In genomic region chr14:25371661-25372060, GRCm38 (mm10) we compare ENCODE assay signal across 8 mouse cellular contexts.
DNase-seq lines count a peak whose midpoint lies in the region; ATAC-seq and TF ChIP-seq lines count a peak whose summit lies in the region.

No protein-coding gene starts in this region.

- H3K4me3 ChIP-seq in lung, postnatal 0 days (ENCODE audit: low read depth, low read length): no peak overlapping the region
- H3K4me3 ChIP-seq in cortical plate, adult 2 months (ENCODE audit: insufficient read depth, low read length): no peak overlapping the region
- no peak overlapping the region for H3K4me3 ChIP-seq in heart, adult 2 months
- H3K4me3 ChIP-seq in limb, embryonic 14.5 days (replicated peaks; ENCODE audit: low read length): no peak overlapping the region
- no peak overlapping the region for H3K4me3 ChIP-seq in stomach, embryonic 16.5 days (replicated peaks; ENCODE audit: low read length)

- TF ChIP-seq POLR2A in cortical plate, adult 2 months (IDR thresholded peaks at IDR 0.05; ENCODE audit: extremely low read depth, insufficient read depth, low read length): no peak
- no peak for TF ChIP-seq POLR2A in heart, adult 2 months (IDR thresholded peaks at IDR 0.05; ENCODE audit: insufficient read depth, low read depth, low read length)
- no peak for TF ChIP-seq POLR2A in limb, embryonic 14.5 days (IDR thresholded peaks at IDR 0.05; ENCODE audit: borderline replicate concordance, extremely low read depth, insufficient read depth, insufficient read length)

- no peak for TF ChIP-seq EP300 in lung, postnatal 0 days (IDR thresholded peaks at IDR 0.05)
- TF ChIP-seq EP300 in heart, adult 2 months (IDR thresholded peaks at IDR 0.05; ENCODE audit: insufficient read depth, low read depth, low read length): no peak

- no peak overlapping the region for H3K27ac ChIP-seq in lung, postnatal 0 days (ENCODE audit: low read length)
- peak overlapping the region; percentile 48; the same call in 1 of the 2 replicates for H3K27ac ChIP-seq in cortical plate, adult 2 months (ENCODE audit: insufficient read depth, low read length)
- peak overlapping the region; percentile 51 for H3K27ac ChIP-seq in heart, adult 2 months
- H3K27ac ChIP-seq in limb, embryonic 14.5 days (replicated peaks; ENCODE audit: low read depth, low read length): peak overlapping the region; percentile 72
- H3K27ac ChIP-seq in stomach, embryonic 16.5 days (ENCODE audit: low read length): no peak overlapping the region

- no peaks in the 10 kb centered on the region for H3K27me3 ChIP-seq in lung, postnatal 0 days (replicated peaks; ENCODE audit: insufficient read depth, low read length)
- H3K27me3 ChIP-seq in heart, adult 2 months (ENCODE audit: control insufficient read depth, insufficient read depth, low read length): no peaks in the 10 kb centered on the region
- no peaks in the 10 kb centered on the region for H3K27me3 ChIP-seq in limb, embryonic 14.5 days (ENCODE audit: control insufficient read depth, insufficient read depth, low read length)
- H3K27me3 ChIP-seq in stomach, embryonic 16.5 days (ENCODE audit: control insufficient read depth, insufficient read depth, low read length): no peaks in the 10 kb centered on the region

- no peak for DNase-seq in lung, postnatal 0 days (ENCODE audit: low spot score)
- no peak for DNase-seq in lung, postnatal 36 days
- DNase-seq in heart, adult 2 months: peak in 1 of 2 experiments; percentile 66
- DNase-seq in kidney, adult 8-10 months: peak; percentile 35 to 64
- peak; percentile 39 for DNase-seq in limb, embryonic 14.5 days (ENCODE audit: low spot score)
- DNase-seq in lung, postnatal 14 days: no peak

- no peaks in the 10 kb centered on the region for H3K79me2 ChIP-seq in heart, adult 2 months (replicated peaks; ENCODE audit: control insufficient read depth, insufficient read depth, low read length)

- H3K36me3 ChIP-seq in lung, postnatal 0 days (ENCODE audit: insufficient read depth, low read length): no peaks in the 10 kb centered on the region
- no peaks in the 10 kb centered on the region for H3K36me3 ChIP-seq in heart, adult 2 months (ENCODE audit: control insufficient read depth, insufficient read depth, low read length)
- H3K36me3 ChIP-seq in limb, embryonic 14.5 days (ENCODE audit: control insufficient read depth, insufficient read depth, low read length): no peaks in the 10 kb centered on the region
- no peaks in the 10 kb centered on the region for H3K36me3 ChIP-seq in stomach, embryonic 16.5 days (ENCODE audit: control insufficient read depth, insufficient read depth, low read length)

- peak; percentile 22; the same call in 1 of the 2 replicates for ATAC-seq in lung, postnatal 0 days
- peak; percentile 57; the same call in 1 of the 2 replicates for ATAC-seq in limb, embryonic 14.5 days (ENCODE audit: low FRiP score, low read depth)
- ATAC-seq in stomach, embryonic 16.5 days (ENCODE audit: insufficient read depth, low FRiP score): peak; percentile 77; the same call in 1 of the 2 replicates

- WGBS in lung, postnatal 0 days: 36% methylated on average over 4 of the region's 4 CpGs
- 32% methylated on average over 4 of the region's 4 CpGs for WGBS in heart, adult 2 months
- WGBS in limb, embryonic 14.5 days: 30% methylated on average over 4 of the region's 4 CpGs
- 48% methylated on average over 4 of the region's 4 CpGs for WGBS in stomach, embryonic 16.5 days

- H3K9me3 ChIP-seq in lung, postnatal 0 days (ENCODE audit: low read length): no peaks in the 10 kb centered on the region
- H3K9me3 ChIP-seq in limb, embryonic 14.5 days (ENCODE audit: control insufficient read depth, low read length): no peaks in the 10 kb centered on the region
- H3K9me3 ChIP-seq in stomach, embryonic 16.5 days (replicated peaks; ENCODE audit: control insufficient read depth, low read length): no peaks in the 10 kb centered on the region

- intact Hi-C loops in heart, adult 2 months (cut with DNase I): loop anchor here (2.0 kb wide), 1 partner anchor 61 kb away; no protein-coding TSS in a partner anchor

- no peak for TF ChIP-seq CTCF in lung, postnatal 0 days (IDR thresholded peaks at IDR 0.05)
- TF ChIP-seq CTCF in cortical plate, adult 2 months (IDR thresholded peaks at IDR 0.05; ENCODE audit: extremely low read depth, insufficient read depth, low read length): no peak
- 0 out of 2 replicates have a peak, but pooled peaks have one; percentile 2 for TF ChIP-seq CTCF in heart, adult 2 months (IDR thresholded peaks at IDR 0.05)

- H3K4me2 ChIP-seq in lung, postnatal 0 days (replicated peaks; ENCODE audit: low read depth, low read length): no peak overlapping the region
- H3K4me2 ChIP-seq in limb, embryonic 14.5 days (replicated peaks; ENCODE audit: low read depth, low read length, severe bottlenecking): no peak overlapping the region
- no peak overlapping the region for H3K4me2 ChIP-seq in stomach, embryonic 16.5 days (ENCODE audit: low read depth, low read length)

- H3K9ac ChIP-seq in lung, postnatal 0 days (replicated peaks; ENCODE audit: low read depth): no peak overlapping the region
- H3K9ac ChIP-seq in heart, adult 2 months (ENCODE audit: low read depth, low read length): no peak overlapping the region
- H3K9ac ChIP-seq in limb, embryonic 14.5 days (ENCODE audit: low read depth, low read length, severe bottlenecking): no peak overlapping the region
- no peak overlapping the region for H3K9ac ChIP-seq in stomach, embryonic 16.5 days (ENCODE audit: low read length)

- peaks cover 3% of the 10 kb centered on the region; the same call in 1 of the 2 replicates for H3K4me1 ChIP-seq in lung, postnatal 0 days (ENCODE audit: insufficient read depth, low read depth, low read length)
- peaks cover 2% of the 10 kb centered on the region; the same call in 1 of the 2 replicates for H3K4me1 ChIP-seq in cortical plate, adult 2 months (ENCODE audit: control insufficient read depth, insufficient read depth, low read length)
- peaks cover 6% of the 10 kb centered on the region for H3K4me1 ChIP-seq in heart, adult 2 months (ENCODE audit: control insufficient read depth, insufficient read depth, low read length)
- peaks cover 16% of the 10 kb centered on the region for H3K4me1 ChIP-seq in limb, embryonic 14.5 days (ENCODE audit: control insufficient read depth, insufficient read depth, low read length)
- H3K4me1 ChIP-seq in stomach, embryonic 16.5 days (ENCODE audit: control insufficient read depth, insufficient read depth, low read length): no peaks in the 10 kb centered on the region

Comparison
In these comparisons a context has a peak if more than half of its experiments do, and no peak if none do; other contexts are left out.
1. ATAC-seq: peak in every context shown above with its lines; median percentile 77 in stomach, embryonic 16.5 days; 57 in limb, embryonic 14.5 days; 22 in lung, postnatal 0 days.
2. DNase-seq: peak in kidney, adult 8-10 months (2 of 2) and limb, embryonic 14.5 days (single experiment); none in lung, postnatal 0 days (single experiment), lung, postnatal 36 days (single experiment) and lung, postnatal 14 days (single experiment).
3. H3K27ac ChIP-seq: peak in cortical plate, adult 2 months (single experiment), heart, adult 2 months (single experiment) and limb, embryonic 14.5 days (single experiment); none in lung, postnatal 0 days (single experiment) and stomach, embryonic 16.5 days (single experiment).